Mouse (Mus musculus) intestine, postnatal 0 days (tissue): ENCODE data around the gene Tnfrsf8. TPM values are rescaled to one million over a fixed set of nuclear protein-coding genes. Genes with fewer than 3 reads are reported as not detected.

ENCODE experiments used
- ATAC-seq: fragments of 200-750 bp; cut with Nextera tagmentation; 2 replicates; pipeline ENCODE4 v1.8.0; 2017; ENCODE audit warnings: mild to moderate bottlenecking, moderate TSS enrichment, moderate library complexity
- H3K27ac ChIP-seq: fragments of 300-500 bp; sonication (generic); 2 replicates; pipeline ENCODE4 v1.5.1; 2014; ENCODE audit warnings: mild to moderate bottlenecking, low read depth, low read length, moderate library complexity
- H3K27me3 ChIP-seq: fragments of 300-500 bp; sonication (generic); replicated peaks from 2 replicates; pipeline ENCODE4 v1.6.1; 2014; ENCODE audit warnings: low read length, mixed read lengths; ENCODE audit not compliant: control insufficient read depth, insufficient read depth
- H3K36me3 ChIP-seq: fragments of 300-500 bp; sonication (generic); 2 replicates; pipeline ENCODE4 v1.6.1; 2014; ENCODE audit warnings: mild to moderate bottlenecking, moderate library complexity; ENCODE audit not compliant: control insufficient read depth, insufficient read depth
- H3K4me1 ChIP-seq: fragments of 300-500 bp; sonication (generic); replicated peaks from 2 replicates; pipeline ENCODE4 v1.6.1; 2014; ENCODE audit warnings: antibody characterized with exemption, low read length, mixed read lengths; ENCODE audit not compliant: control insufficient read depth, insufficient read depth
- H3K4me2 ChIP-seq: fragments of 300-500 bp; sonication (generic); replicated peaks from 2 replicates; pipeline ENCODE4 v1.6.1; 2014; ENCODE audit warnings: low read depth, mild to moderate bottlenecking, moderate library complexity
- H3K4me3 ChIP-seq: fragments of 300-500 bp; sonication (generic); 2 replicates; pipeline ENCODE4 v1.5.1; 2014; ENCODE audit warnings: low read depth, low read length
- H3K9ac ChIP-seq: fragments of 300-500 bp; sonication (generic); 2 replicates; pipeline ENCODE4 v1.6.1; 2014; ENCODE audit warnings: mild to moderate bottlenecking, low read depth, low read length
- H3K9me3 ChIP-seq: fragments of 300-500 bp; sonication (generic); 2 replicates; pipeline ENCODE4 v1.6.1; 2016; ENCODE audit warnings: mixed run types; ENCODE audit not compliant: control insufficient read depth
- CTCF ChIP-seq: sonication (generic); IDR thresholded peaks from 2 replicates; pipeline ENCODE4 v1.5.1; 2016; ENCODE audit warnings: low read depth, mild to moderate bottlenecking, control low read depth, antibody characterized with exemption, moderate library complexity
- WGBS: fragments of 180-500 bp; shearing (Covaris S2); extraction: QIAGEN DNeasy Blood & Tissue Kit; methylation state at CpG from one replicate; pipeline ENCODE4 v1.1.7; 2014; 5-methylcytosine and 5-hydroxymethylcytosine counted together
- polyA plus RNA-seq: library from polyadenylated mRNA; unstranded; fragments of >200 nt; fragmentation: Nextera tagmentation; extraction: Ambion mirVana; gene quantifications from 2 replicates; pipeline ENCODE4 v1.2.1, GENCODE M21; 2015

The Tnfrsf8 gene
- polyA plus RNA-seq, 1 experiment from 2014 or later: 0.04 TPM

DNA sequence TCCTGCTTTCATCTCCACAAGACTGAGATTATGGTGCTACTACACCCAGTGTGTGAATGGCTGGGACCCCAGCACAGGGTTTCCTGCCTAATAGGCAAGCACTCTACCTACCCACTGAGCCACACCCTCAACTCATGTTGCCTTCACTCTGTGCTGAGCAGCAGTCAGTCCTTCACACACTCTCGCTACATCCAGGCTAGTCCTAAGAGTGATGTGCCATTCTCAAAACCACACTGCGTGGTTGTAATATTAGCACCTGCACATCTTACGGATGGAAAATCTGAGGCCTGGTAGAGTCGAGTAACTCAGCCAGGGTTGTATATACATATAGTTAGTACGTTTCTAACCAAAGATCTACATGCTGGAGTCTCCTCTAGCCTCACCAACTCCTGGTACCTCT lies 40.1 kb downstream of the Tnfrsf8 start:
- no peak for TF ChIP-seq CTCF
- ATAC-seq: no peak
- Histone ChIP-seq H3K4me3 (no peak overlapping the region), H3K27ac (no peak overlapping the region), H3K9me3 (no peaks in the 10 kb centered on the region), H3K36me3 (no peaks in the 10 kb centered on the region), H3K9ac (no peak overlapping the region), H3K4me1 (no peaks in the 10 kb centered on the region), H3K27me3 (no peaks in the 10 kb centered on the region), H3K4me2 (no peak overlapping the region)
- WGBS: 95% methylated on average over 5 of the region's 5 CpGs

DNA sequence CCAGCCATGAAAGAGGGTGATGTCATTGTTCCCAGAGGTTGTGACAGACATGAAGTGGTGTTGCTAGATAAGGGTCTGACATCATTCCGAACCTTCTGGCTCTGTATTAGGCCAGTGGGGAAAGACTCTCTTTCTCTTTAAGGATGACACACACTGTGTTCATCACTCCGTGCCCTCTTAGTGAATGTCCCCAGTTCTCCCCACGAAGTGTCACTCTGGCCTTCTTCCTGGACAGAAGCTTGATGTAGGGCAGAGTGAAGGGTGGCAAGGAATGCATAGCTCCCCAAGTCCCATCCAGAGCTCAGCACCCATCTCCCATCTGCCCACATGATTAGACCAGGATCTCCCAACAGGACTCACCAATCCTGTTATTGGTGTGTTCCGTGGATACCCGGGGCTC lies 41.0 kb downstream of the Tnfrsf8 start:
- Histone ChIP-seq H3K4me1 (no peaks in the 10 kb centered on the region), H3K27ac (no peak overlapping the region), H3K4me3 (no peak overlapping the region), H3K4me2 (no peak overlapping the region), H3K36me3 (no peaks in the 10 kb centered on the region), H3K9me3 (no peaks in the 10 kb centered on the region), H3K9ac (no peak overlapping the region), H3K27me3 (no peaks in the 10 kb centered on the region)
- ATAC-seq: no peak
- 85% methylated on average over 5 of the region's 5 CpGs for WGBS
- no peak for TF ChIP-seq CTCF

DNA sequence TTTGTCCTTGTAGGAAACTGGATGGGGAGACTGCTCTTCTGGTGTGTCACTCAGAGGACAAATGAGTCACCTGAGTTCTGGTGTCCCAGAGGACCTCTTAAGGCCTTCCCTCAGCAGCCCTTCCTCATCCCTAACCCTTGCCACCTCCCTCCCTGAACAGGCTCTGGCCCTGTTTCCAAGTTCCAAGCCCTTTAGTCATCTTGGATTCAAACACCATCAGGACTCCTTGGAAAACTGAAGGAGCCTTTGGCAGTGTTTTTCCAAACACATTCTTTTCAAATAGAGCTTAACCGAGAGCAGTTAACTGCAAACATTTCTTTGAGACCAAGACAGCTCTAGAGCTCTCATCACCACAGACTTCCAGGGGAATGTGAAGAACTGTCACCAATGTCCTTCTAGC lies 42.2 kb downstream of the Tnfrsf8 start:
- Histone ChIP-seq H3K27ac (no peak overlapping the region), H3K9me3 (no peaks in the 10 kb centered on the region), H3K36me3 (no peaks in the 10 kb centered on the region), H3K4me1 (no peaks in the 10 kb centered on the region), H3K4me2 (no peak overlapping the region), H3K27me3 (no peaks in the 10 kb centered on the region), H3K9ac (no peak overlapping the region), H3K4me3 (no peak overlapping the region)
- no peak for TF ChIP-seq CTCF
- ATAC-seq: no peak
- 58% methylated on average over 1 of the region's 1 CpGs for whole genome bisulfite sequencing

DNA sequence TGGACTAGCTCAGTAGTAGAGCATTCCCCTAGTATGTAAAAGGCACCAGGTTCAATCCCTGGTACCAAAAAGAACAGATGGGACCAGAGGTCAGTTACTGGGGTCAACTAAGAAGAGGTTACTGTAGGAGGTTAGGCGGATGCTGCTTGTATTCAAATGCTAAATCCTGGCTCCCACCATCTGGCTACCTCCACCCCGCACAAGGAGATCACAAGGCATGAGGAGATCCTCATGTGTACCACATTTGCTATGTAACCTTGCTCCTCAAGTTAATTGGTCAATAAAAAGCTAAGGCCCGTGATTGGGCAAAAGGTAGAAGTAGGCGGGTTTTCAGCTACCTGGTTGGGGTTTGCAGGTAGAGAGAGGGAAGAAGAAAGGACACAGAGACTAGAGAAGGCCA lies 43.3 kb downstream of the Tnfrsf8 start:
- Histone ChIP-seq H3K4me2 (no peak overlapping the region), H3K4me1 (no peaks in the 10 kb centered on the region), H3K27me3 (no peaks in the 10 kb centered on the region), H3K4me3 (no peak overlapping the region), H3K9ac (no peak overlapping the region), H3K9me3 (no peaks in the 10 kb centered on the region), H3K36me3 (no peaks in the 10 kb centered on the region), H3K27ac (no peak overlapping the region)
- no peak for ATAC-seq
- 82% methylated on average over 4 of the region's 4 CpGs for WGBS
- no peak for TF ChIP-seq CTCF

DNA sequence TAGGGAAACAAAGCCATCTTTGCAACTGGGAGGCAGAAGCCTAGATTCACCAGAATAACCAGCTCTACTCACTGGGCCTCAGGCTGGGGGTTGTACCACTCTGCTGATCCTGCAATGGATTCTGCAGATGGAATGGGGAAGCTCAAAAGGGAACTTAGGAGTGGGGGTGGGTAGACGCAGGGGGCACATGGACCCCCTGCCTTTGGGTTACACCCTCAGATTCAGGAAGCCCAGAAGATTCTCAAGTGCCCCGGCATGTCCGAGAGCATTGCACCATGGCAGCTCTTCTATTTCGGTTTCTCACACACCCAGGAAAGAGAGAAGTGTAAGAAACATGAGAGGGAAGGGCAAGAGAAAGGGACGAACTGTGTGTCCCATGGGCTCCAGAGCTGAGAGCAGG lies 44.8 kb downstream of the Tnfrsf8 start:
- no peak overlapping the region for H3K9ac ChIP-seq
- 88% methylated on average over 5 of the region's 5 CpGs for WGBS
- no peaks in the 10 kb centered on the region for H3K27me3 ChIP-seq

DNA sequence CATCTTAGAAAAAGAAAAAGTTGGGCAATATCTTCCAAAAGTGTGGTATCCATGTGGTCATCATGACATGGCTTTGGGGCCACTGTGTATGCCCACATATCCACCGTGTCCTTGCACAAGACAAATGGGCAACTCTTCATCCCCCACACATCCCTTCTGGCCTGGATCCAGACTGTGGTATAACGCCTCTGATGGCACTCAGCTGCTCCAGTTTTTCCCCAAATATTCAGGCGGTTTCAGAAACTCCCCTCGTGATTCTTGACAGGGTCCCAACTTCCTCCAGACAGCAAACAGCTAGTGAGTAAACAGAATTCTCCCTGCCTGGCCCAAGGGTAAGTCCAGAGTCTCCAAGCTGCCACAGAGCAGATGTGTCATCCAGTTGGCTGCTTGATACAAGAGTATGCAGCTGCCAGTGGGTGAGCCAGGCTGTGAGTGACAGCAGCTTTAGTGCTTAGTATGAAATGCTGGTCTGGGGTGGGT lies 47.3 kb downstream of the Tnfrsf8 start:
- H3K4me1 ChIP-seq: no peaks in the 10 kb centered on the region
- H3K9me3 ChIP-seq: no peaks in the 10 kb centered on the region
- H3K27ac ChIP-seq: no peak overlapping the region
- WGBS: 47% methylated on average over 4 of the region's 4 CpGs
- TF ChIP-seq CTCF: no peak
- no peak overlapping the region for H3K4me3 ChIP-seq
- H3K27me3 ChIP-seq: no peaks in the 10 kb centered on the region
- H3K36me3 ChIP-seq: no peaks in the 10 kb centered on the region
- ATAC-seq: no peak; the same call in 1 of the 2 replicates
- no peak overlapping the region for H3K4me2 ChIP-seq
- H3K9ac ChIP-seq: no peak overlapping the region

More for the DNA sequence above, 44.8 kb downstream of the Tnfrsf8 start:
- no peak overlapping the region for H3K27ac ChIP-seq
- H3K4me1 ChIP-seq: no peaks in the 10 kb centered on the region
- H3K36me3 ChIP-seq: no peaks in the 10 kb centered on the region
- H3K9me3 ChIP-seq: no peaks in the 10 kb centered on the region
- ATAC-seq: no peak
- TF ChIP-seq CTCF: no peak
- no peak overlapping the region for H3K4me3 ChIP-seq
- no peak overlapping the region for H3K4me2 ChIP-seq

DNA sequence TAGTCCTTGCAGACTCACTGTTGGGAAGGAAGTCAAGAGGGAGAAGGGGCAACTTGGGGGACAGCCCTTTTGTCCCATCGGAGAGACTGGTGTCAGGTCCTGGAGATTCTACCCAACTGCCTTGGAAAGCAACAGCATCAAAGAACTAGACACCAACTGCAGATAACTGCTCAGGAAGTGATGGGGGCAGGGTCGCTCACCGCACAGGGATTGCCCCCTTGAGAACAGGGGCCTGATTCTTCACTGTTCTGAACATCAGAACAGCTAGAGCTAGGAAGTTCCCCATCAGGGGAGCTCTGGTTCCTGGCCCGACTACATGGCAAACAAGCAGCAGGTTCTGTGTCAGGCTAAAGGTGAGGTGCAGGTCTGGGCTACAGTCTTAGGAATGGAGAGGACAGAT lies 48.5 kb downstream of the Tnfrsf8 start:
- 81% methylated on average over 4 of the region's 4 CpGs for WGBS
- Histone ChIP-seq H3K27ac (no peak overlapping the region), H3K9ac (no peak overlapping the region), H3K4me1 (no peaks in the 10 kb centered on the region), H3K36me3 (no peaks in the 10 kb centered on the region), H3K27me3 (no peaks in the 10 kb centered on the region), H3K4me3 (no peak overlapping the region), H3K4me2 (no peak overlapping the region), H3K9me3 (no peaks in the 10 kb centered on the region)
- no peak for TF ChIP-seq CTCF
- no peak for ATAC-seq
